Mouse (Mus musculus): ENCODE results near the gene Psmd4.

GRCm38 (mm10) chr3:95052959-95053358 is 10.5 kb upstream of the Psmd4 start:
- TF ChIP-seq ZC3H11A (IDR thresholded peaks at IDR 0.05; ENCODE audit: borderline replicate concordance, low read depth, low read length) (no peak), ZNF384 (IDR thresholded peaks at IDR 0.05; ENCODE audit: low read depth, low read length) (no peak), HCFC1 (IDR thresholded peaks at IDR 0.05; ENCODE audit: borderline replicate concordance, insufficient read depth, low read length) (no peak), MAFK (IDR thresholded peaks at IDR 0.05; ENCODE audit: insufficient read depth, low read depth, low read length) (no peak)

All from ES-E14 (cell line).